Mouse (Mus musculus) small intestine, adult 2 months (tissue): ENCODE measurements around the gene Dgka. TPM values are rescaled to one million over a fixed set of nuclear protein-coding genes. Genes with fewer than 3 reads are reported as not detected.
"Not testable (repeated sequence)": the region's sequence is repeated elsewhere in the genome, so short reads cannot be mapped to it uniquely, and the experiment has no call there.

Source experiments
- H3K27ac ChIP-seq: fragments of 200-500 bp; 2 replicates; pipeline ENCODE4 v1.5.1; 2012; ENCODE audit warnings: low read depth, low read length, control low read depth, inconsistent platforms; ENCODE audit not compliant: insufficient read depth
- H3K27me3 ChIP-seq: fragments of 200-500 bp; 2 replicates; pipeline ENCODE4 v1.6.1; 2012; ENCODE audit warnings: mild to moderate bottlenecking, moderate library complexity, low read length, inconsistent platforms; ENCODE audit not compliant: control insufficient read depth, insufficient read depth
- H3K36me3 ChIP-seq: fragments of 200-500 bp; 2 replicates; pipeline ENCODE4 v1.6.1; 2012; ENCODE audit warnings: mild to moderate bottlenecking, low read length, control low read depth, inconsistent platforms; ENCODE audit not compliant: control insufficient read depth, insufficient read depth
- H3K4me1 ChIP-seq: fragments of 200-500 bp; 2 replicates; pipeline ENCODE4 v1.6.1; 2012; ENCODE audit warnings: low read length, inconsistent platforms, mixed read lengths; ENCODE audit not compliant: control insufficient read depth, insufficient read depth, insufficient read length
- H3K4me3 ChIP-seq: fragments of 200-500 bp; 2 replicates; pipeline ENCODE4 v1.5.1; 2012; ENCODE audit warnings: low read depth, mild to moderate bottlenecking, control low read depth, inconsistent platforms, low read length, moderate library complexity
- CTCF ChIP-seq: fragments of 200-500 bp; IDR thresholded peaks from 2 replicates; pipeline ENCODE4 v1.5.1; 2012; ENCODE audit warnings: low read depth, mild to moderate bottlenecking, control low read depth, inconsistent platforms, low read length, moderate library complexity, mixed read lengths; ENCODE audit not compliant: insufficient replicate concordance, insufficient read length; ENCODE audit errors: extremely low read depth
- POLR2A ChIP-seq: fragments of 200-500 bp; IDR thresholded peaks from 2 replicates; pipeline ENCODE4 v1.6.1; 2012; ENCODE audit warnings: low read depth, mild to moderate bottlenecking, control low read depth, inconsistent platforms, low read length, moderate library complexity
- WGBS: fragments of 180-500 bp; shearing (Covaris S2); methylation state at CpG from one replicate; pipeline ENCODE4 v1.1.7; 2018; 5-methylcytosine and 5-hydroxymethylcytosine counted together
- polyA plus RNA-seq: library from polyadenylated mRNA; depleted of rRNA; stranded (reverse); fragments of >200 nt; gene quantifications from 2 replicates; pipeline ENCODE4 v1.2.3, GENCODE M21; 2012

Gene Dgka
- polyA plus RNA-seq, 1 experiment: 101 TPM

- Histone ChIP-seq H3K36me3 (peaks cover 71% of the 10 kb centered on the region), H3K4me1 (no peaks in the 10 kb centered on the region), H3K4me3 (no peak overlapping the region), H3K27ac (no peak overlapping the region), H3K27me3 (no peaks in the 10 kb centered on the region)
- TF ChIP-seq CTCF: no peak
- no peak for TF ChIP-seq POLR2A
These were observed 12.7 kb downstream of the Dgka start for GRCm38 (mm10) chr10:128731992-128732391.

- Histone ChIP-seq H3K27me3 (no peaks in the 10 kb centered on the region), H3K36me3 (peaks cover 68% of the 10 kb centered on the region), H3K27ac (no peak overlapping the region), H3K4me1 (no peaks in the 10 kb centered on the region), H3K4me3 (no peak overlapping the region)
- WGBS: 22% methylated on average over 10 of the region's 10 CpGs
- TF ChIP-seq POLR2A (no peak), CTCF (peak; percentile 75; the same call in 1 of the 2 replicates)
These were observed 13.6 kb downstream of the Dgka start for GRCm38 (mm10) chr10:128731002-128731433.

GRCm38 (mm10) chr10:128728059-128728458, 16.6 kb downstream of the Dgka start:
- no peaks in the 10 kb centered on the region for H3K4me1 ChIP-seq
- WGBS: 88% methylated on average over 5 of the region's 5 CpGs
- H3K4me3 ChIP-seq: no peak overlapping the region
- H3K27ac ChIP-seq: no peak overlapping the region
- no peaks in the 10 kb centered on the region for H3K27me3 ChIP-seq
- H3K36me3 ChIP-seq: peaks cover 61% of the 10 kb centered on the region
- no peak for TF ChIP-seq CTCF
- TF ChIP-seq POLR2A: no peak

- H3K36me3 ChIP-seq: peaks cover 75% of the 10 kb centered on the region
- not testable (repeated sequence) for H3K4me3 ChIP-seq
- WGBS: 86% methylated on average over 4 of the region's 4 CpGs
These were observed 19.2 kb downstream of the Dgka start for GRCm38 (mm10) chr10:128725466-128725865.

GRCm38 (mm10) chr10:128715559-128716537, 28.8 kb downstream of the Dgka start:
- H3K27me3 ChIP-seq: no peaks in the 10 kb centered on the region
- H3K4me1 ChIP-seq: peaks cover 11% of the 10 kb centered on the region; the same call in 1 of the 2 replicates
- no peak overlapping the region for H3K4me3 ChIP-seq
- peaks cover 23% of the 10 kb centered on the region for H3K36me3 ChIP-seq
- H3K27ac ChIP-seq: no peak overlapping the region
- WGBS: 70% methylated on average over 19 of the region's 19 CpGs
- TF ChIP-seq POLR2A: no peak
- TF ChIP-seq CTCF: no peak

More at GRCm38 (mm10) chr10:128725466-128725865, 19.2 kb downstream of the Dgka start:
- H3K27me3 ChIP-seq, H3K4me1 ChIP-seq, H3K27ac ChIP-seq: not testable (repeated sequence)

GRCm38 (mm10) chr10:128711318-128711717, 33.3 kb downstream of the Dgka start:
- H3K4me3 ChIP-seq, H3K36me3 ChIP-seq, H3K27ac ChIP-seq, H3K27me3 ChIP-seq: not testable (repeated sequence)
- H3K4me1 ChIP-seq: peaks cover 10% of the 10 kb centered on the region; the same call in 1 of the 2 replicates
- 92% methylated on average over 7 of the region's 7 CpGs for WGBS

GRCm38 (mm10) chr10:128705317-128705693, 39.4 kb downstream of the Dgka start:
- 8% methylated on average over 11 of the region's 11 CpGs for WGBS
- Histone ChIP-seq H3K27ac (peak overlapping the region; percentile 23), H3K27me3 (no peaks in the 10 kb centered on the region), H3K4me3 (peak overlapping the region; percentile 49), H3K36me3 (no peaks in the 10 kb centered on the region), H3K4me1 (peaks cover 3% of the 10 kb centered on the region; the same call in 1 of the 2 replicates)
- no peak for TF ChIP-seq CTCF
- no peak; the same call in 1 of the 2 replicates for TF ChIP-seq POLR2A
